Mouse (Mus musculus): Measurements from ENCODE around the gene Ranbp3l. TPM values are rescaled to one million over a fixed set of nuclear protein-coding genes. Genes with fewer than 3 reads are reported as not detected.

Ranbp3l gene
- total RNA-seq, 2 experiments from 2014 or later, result not detected

DNA sequence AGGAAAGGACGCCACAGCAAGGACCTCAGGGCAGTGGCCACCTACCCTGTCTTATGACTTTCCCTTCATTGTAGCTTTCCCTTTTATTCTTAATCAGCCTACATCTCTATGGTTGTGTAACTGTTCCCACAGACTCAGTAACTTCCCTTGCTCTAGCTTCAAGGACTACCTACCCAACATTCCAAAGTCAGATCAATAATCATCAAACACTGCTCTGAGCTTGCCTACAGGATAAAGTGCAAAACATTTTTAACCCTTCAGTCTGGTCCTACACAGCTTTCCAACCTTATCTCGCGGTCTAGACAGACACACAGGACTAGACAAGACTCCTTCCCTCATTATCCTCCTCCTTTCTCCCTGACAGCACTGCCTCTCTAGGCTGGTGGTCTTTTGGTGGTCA, 102.6 kb downstream of the Ranbp3l start:
- ATAC-seq (ENCODE audit: poor library complexity, severe bottlenecking), result peak; percentile 8; the same call in 1 of the 2 replicates

DNA sequence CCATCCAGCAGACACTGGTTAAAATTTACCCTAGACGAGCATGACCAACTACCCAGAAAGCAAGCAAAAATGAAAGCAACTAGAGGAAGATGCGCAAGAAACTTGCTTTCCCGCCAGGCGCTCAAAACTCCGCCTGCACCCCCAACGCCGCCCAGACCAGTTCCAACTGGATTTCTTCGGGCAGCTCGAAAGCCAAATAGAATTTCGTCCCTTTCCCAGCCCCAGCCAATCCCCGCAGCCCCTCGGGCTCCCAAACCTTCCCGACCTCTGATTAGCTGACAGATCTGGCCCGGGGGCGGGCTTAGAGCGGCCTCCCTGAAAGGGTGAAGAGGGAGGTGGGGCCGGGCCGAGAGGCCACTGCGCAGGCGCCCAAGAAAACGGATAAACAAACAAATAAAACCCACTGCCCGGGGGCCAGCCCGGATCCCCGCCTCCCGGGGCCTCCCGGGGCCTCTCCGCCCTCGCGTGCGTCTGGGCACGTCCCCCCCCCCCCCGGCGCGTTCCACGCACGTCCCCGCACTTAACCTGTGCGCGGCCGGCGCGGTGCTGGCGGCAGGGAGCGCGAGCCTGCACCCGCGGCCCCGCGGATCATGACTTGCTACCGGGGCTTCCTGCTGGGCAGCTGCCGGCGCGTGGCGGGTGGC, 103.3 kb downstream of the Ranbp3l start, which contains the start of gene Nadk2:
TSS of gene Nadk2 (plus strand) at position 349 of the 644 bp plus-strand sequence.
- ATAC-seq (ENCODE audit: poor library complexity, severe bottlenecking), result peak; percentile 86

DNA sequence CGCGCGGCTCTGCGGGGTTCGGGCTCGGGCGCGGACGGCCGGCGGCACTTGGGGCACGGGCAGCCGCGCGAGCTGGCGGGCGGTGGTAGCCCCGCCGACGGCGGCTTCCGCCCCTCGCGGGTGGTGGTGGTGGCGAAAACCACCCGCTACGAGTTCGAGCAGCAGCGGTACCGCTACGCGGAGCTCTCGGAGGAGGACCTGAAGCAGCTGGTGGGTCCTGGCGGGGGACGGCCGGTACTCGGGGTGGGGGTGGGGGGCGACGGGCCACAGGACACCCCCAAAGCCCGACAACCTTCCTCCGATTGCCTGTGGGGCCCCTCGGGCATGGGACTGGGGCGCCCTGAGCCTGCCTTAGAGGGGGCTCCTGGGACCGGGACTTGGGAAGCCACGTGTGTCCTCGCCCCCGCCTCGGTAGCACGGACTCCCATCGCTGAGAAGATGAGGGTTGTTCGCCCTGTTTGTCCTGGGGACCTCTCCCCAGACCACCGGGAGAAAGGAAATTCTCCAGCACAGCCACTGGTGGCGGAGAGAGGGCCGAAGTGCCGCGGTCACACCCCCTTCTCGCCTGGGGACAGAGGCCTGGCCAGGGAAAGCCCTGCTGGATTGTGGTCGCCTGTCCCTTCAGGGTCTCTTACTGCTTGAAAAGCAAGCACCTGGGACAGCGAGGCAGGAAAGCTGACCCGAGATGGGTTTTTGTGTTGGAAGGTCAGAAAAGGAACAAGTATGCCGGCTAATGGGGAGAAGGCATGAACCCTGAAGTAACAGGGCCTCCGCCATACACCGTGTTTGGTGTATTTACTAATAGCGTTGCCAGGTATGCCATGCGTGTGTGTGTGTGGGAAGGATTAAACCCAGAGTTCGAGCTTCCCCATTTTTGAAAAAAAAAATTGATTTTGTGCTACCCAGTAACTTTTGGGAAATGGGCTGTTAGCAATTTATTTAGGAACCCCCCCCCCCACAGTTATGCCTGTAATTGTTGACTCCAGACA, 104.1 kb downstream of the Ranbp3l start:
- ATAC-seq (ENCODE audit: poor library complexity, severe bottlenecking), result peak; percentile 11

DNA sequence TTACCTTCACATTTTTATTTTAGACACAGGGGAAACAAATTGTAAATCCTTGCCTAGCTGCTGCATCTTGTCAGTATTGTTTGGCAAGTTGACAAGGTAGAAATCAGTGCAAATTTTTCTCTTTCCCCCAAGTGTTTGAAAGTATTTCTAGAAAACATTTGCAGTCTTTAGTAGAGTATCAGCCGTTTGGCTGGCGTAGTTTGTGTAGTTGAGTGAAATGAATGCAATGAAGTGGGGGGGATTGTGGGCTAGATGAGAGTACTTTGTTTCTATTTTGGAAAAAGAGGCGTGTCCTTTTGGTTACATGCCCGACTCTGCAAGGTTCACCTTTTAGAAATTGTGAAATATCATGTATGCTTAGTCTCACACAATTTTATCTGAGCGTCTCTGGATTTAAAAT, 104.9 kb downstream of the Ranbp3l start:
- ATAC-seq (ENCODE audit: poor library complexity, severe bottlenecking), result no peak

DNA sequence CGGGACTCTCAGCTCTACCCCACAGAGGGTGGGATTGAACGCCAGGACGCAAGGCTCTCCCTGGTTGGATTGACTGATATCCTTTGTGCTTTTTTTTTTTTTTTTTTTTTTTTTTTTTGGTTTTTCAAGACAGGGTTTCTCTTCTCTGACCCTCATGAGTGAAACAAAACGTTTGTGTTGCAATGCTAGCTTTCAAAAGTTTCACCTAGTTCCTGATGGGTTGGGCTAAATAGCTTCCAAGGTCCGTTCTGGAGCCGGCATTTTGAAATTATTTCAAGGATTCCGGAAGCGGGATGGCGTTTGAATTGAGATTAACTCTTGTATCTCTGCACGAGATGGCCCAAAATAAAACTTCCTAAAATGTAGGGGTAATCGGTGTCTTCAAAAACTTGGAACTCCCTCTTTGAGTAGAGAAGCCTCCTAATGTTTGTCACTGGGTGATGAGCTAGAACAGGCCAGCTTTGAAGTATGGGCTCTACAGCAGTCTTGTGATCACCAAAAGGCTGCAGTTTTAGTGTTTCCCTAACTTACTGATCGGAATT, 105.4 kb downstream of the Ranbp3l start:
- no peak for ATAC-seq (ENCODE audit: poor library complexity, severe bottlenecking)

DNA sequence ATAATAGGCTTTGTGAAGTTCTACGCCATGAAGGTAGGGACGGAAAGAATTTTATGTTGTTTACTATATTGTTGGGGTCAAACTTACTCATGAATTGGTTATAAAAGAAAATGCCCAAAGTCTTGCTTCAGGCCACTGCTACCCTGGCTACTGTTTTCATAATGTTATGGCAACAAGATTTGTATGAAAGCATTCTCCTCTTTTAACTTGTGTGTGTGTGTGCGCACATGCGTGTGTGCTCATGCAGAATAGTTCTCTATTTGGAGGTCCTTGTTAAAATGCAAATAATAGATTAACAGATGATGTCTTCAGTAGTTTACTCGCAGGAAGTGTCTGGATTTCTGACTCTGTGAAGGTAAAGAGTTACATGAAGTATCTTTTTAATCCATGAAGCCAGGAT, 105.9 kb downstream of the Ranbp3l start:
- no peak for ATAC-seq (ENCODE audit: poor library complexity, severe bottlenecking)

DNA sequence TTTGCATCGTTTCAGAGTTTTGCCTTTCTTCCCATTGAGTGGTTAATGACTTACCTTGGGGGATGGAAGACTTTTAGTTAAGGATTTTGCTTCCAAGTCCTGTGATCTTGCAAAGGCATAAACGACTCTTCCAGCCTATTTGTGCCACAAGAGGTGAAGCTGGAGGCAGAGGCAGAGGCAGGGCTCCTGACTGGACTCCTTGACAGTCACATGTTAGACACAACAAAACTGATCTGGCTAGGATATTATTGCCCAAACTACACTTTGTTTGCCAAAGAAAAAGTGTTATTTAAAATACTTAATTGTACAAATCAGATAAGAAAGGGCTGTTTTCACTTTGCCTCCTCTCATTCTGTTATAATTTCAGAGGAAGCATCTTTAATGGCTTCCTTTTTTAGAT, 106.4 kb downstream of the Ranbp3l start:
- no peak for ATAC-seq (ENCODE audit: poor library complexity, severe bottlenecking)

DNA sequence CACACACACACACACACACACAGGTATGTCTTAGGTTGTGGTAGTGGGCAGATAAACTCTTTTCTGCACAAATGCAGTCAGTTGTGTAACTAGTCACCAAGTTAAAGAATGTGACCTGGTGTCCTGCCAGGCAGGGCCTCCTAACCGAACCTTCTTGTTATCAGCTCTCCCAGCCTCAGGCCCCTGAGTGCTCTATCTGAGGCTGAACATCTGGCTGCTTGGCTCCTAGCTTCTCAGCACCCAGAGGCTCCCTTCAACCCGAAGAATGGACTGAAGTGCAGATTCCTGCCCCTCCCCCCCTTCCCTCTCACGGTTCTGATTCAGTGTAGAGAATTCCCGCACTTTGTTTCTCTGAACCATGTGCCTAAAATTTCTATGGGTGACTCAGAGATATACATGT, 106.9 kb downstream of the Ranbp3l start:
- ATAC-seq (ENCODE audit: poor library complexity, severe bottlenecking), result no peak

DNA sequence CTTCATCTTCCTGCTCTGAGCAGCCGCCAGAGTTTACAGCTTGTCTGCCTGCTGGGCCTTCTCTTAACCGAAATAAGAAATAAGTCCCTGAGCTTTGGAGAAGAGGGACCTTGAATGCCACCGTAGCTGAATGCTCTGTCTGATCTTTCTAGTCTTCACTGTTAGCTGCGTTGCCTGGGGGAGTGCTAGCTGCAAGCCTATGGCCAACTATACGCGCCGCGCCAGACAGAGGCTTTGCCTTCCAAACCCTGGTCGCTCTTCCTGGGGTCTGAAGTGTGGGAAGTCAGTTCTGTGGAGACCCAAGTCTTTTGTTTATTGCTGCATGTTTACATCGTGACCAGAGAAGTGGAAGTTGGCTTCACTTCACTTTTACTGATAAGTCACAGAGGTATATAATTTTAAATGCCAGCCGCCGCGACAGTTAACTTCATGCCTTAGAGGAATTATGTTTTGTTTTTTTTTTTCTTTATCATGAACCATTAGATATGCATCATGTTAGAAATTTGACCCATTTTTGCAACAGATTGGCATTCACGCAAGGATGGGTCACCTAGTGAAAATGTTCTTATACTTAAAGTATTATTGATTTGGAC, 108.0 kb downstream of the Ranbp3l start:
- ATAC-seq (ENCODE audit: poor library complexity, severe bottlenecking), result no peak

DNA sequence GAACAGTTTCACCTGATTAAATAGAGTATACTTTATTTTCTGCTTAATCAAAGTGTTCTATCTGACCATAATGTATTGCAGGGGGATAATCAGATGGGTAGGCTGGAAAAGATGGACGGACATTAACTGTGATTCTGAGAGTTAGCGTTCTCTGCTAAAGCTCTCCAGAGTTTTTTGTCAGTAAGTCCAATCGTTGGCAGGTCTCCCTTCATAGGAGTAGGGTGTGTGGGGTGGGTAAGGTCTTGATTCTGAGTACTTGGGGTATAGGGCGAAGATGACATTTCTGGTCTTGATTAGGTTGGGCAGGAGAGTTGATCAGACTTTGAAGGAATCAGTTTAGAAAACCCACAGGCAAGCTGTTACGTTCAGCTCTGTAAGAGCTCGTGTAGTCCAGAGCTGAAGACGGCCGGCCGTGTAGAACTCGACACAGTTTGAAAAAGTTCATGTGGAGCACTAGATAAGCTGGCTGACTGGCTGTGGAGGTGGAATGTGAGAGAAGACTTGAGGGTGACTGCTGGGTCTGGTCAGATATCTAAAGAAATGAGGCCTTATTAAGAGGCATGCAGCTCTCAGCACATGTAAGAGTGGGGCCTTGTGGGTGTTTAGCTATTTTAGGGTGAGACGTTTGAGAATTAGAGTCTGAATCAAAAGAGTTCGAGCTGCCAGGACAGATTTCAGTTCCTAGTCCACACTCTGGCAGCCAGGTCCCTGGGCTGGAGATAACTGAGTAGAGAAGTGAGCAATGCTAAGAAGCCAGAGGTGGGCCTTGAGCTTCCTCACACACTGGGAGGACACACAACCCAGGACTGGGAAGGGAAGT, 110.9 kb downstream of the Ranbp3l start:
- ATAC-seq (ENCODE audit: poor library complexity, severe bottlenecking), result peak; percentile 55

DNA sequence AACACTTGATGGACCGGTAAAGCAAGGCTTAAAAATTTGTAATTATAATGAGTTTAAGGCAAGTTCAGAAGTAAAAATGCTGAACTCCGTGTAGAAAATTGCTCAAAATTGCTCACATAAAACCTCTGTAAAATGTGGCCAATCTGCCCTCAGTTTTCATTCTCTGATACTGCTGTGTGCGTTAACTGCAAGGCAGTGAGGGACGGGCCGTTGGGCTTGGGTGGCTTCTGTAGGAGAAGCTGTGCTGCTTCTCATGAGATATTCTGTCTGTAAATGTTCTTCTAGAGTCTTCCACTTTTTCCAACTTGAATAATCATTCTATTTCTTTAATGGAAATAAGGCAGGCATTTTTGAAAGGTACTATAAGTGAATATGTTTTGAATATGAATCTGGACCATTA, 111.9 kb downstream of the Ranbp3l start:
- ATAC-seq (ENCODE audit: poor library complexity, severe bottlenecking), result no peak

DNA sequence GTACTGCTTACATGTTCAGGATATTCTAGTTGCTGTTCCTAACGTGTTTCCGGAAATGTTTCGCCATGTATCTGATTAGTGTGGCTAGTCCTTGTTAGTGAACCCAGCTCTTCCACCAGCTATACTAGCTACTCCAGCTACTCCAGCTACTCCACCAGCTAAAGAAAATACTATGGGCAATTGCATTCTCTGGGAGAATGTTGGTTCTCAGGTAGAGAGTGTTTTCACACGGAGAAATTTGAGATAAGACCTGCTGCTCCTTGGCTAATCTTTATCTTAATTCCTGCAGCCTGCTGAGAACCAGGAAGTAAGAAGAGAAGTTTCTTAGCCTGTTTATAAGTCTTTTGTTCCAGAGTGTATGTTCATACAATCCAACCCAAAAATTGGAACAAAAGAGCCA, 112.5 kb downstream of the Ranbp3l start:
- ATAC-seq (ENCODE audit: poor library complexity, severe bottlenecking), result 0 out of 2 replicates have a peak, but pooled peaks have one; percentile 34

DNA sequence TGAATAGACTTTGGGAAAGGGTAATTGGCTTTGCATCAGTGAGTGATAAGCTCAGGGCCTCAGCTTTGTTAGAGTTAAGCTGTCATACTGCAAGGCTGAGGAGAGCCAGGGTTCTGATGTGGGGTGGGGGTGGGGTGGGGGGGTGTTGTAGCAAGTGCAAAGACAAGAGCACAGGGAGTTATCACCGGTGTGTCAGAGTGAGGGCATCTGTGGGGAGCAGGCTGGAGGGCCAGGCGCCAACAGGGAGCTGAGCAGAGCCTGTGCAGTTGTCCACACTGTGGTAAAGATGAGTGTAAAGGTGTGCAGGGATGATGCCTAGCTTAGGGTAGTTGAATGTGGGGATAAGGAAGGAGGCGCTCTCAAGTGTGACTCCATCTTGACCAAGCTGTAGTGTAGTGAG, 113.5 kb downstream of the Ranbp3l start:
- no peak for ATAC-seq (ENCODE audit: poor library complexity, severe bottlenecking)

DNA sequence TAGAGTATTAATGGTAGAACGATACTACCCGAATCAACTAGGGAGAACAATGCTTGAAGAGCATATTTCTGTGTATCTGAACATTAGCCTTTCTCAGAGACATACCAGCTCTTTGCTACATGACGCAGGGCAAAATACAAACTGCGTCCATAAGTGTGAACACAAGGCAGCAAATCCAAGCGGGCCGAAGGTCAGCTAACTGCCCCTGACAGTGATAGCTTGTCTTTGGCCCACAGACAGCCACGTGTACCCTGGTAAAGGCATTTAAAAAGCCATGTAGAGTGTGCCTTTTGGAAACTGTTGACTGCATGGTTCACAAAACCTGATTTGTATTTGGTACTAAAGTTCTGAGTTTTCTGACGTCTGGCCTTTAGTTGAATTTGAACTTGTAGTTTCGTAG, 115.0 kb downstream of the Ranbp3l start:
- ATAC-seq (ENCODE audit: poor library complexity, severe bottlenecking), result no peak

DNA sequence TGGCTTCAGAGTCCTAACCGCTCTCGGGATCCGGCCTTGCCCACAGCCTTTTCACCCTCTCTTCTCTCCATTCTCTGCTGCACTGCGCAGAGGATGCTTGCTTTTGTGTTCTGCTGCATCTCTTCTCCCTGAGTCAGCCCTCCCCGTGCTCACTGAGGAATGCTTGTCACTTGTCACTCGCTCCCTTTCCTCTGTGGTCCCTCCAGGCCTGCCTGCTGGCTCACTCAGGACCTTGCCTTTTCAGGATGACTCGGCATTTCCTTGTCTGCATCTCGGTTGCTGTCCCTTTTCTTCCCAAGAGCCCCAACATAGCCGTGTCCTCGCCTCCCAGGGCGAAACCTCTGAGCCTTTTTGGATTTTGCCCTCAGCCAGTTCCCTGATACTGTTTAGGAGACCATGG, 119.1 kb downstream of the Ranbp3l start:
- ATAC-seq (ENCODE audit: poor library complexity, severe bottlenecking), result no peak

DNA sequence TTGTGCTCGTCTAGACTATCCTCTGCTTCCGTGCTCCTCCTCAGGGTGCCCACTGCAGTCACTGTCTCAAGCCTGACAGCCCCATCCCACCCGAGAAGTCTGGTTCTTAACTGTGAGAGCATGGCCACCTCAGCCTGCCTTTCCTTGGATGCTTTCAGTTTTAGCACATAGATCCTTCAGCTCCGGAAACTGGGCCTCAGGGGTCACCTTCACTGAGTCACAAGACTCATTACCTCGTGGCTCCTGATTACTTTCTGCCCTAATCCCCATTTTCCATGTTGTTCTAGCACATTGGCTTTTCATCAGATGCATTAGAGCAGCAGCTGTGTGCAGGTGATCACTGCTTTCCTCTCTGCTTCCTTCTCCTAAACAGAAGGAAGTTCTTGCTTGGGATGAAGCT, 119.7 kb downstream of the Ranbp3l start:
- ATAC-seq (ENCODE audit: poor library complexity, severe bottlenecking), result no peak

DNA sequence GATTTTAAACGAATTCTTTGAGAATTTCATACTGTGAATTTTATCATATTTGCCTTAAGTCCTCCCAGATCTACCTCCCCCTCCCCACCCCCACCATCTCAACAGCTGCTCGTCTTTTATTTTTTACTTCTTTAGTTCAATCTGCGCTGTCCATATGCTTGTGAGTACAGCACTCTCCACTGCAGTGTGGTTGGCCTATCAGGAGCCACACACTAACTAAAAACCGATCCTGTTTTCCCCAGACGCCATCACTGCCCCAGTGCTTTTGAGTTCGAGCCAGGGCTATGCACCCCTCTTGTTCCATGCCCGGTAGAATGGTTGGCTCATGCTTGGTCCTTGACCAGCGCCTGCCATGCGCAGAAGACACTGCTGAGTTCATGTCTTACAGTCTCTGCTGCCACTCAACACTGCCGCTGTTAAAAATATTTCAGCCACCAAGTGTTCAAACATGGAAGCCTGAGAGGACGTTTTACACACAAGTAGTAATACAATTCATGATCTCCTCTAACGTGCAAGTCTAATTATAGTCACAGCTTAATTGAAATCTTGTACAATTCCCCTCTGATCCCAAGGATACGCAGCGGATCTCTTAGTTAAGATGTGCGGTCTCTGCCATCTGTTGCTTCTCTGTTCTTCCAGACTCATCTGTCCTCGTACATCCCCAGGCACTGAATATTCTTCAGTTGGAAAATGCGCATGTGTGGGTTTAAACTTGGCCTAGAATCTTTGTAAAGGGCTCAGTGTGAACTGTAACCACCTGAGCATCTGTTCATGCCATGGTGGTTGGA, 120.3 kb downstream of the Ranbp3l start:
- ATAC-seq (ENCODE audit: poor library complexity, severe bottlenecking), result no peak

DNA sequence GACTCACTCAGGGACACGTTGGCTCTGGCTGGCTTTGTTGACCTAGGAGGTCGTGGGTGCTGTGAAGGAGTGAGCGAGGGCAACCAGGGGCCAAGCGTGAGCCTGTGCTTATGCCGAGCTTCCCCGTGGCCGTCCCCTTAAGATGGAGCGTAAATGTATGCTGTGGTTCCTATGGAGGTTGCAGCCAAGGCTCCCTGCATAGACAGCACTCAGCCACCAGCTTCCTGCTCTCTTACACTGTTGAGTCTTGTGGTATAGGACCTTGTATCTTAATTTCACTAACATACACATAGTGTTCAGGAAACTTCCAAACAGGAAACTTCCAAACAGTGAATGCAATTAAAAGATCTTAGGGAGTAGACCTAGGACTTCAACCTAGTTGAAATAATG, 120.9 kb downstream of the Ranbp3l start:
- ATAC-seq (ENCODE audit: poor library complexity, severe bottlenecking), result no peak

DNA sequence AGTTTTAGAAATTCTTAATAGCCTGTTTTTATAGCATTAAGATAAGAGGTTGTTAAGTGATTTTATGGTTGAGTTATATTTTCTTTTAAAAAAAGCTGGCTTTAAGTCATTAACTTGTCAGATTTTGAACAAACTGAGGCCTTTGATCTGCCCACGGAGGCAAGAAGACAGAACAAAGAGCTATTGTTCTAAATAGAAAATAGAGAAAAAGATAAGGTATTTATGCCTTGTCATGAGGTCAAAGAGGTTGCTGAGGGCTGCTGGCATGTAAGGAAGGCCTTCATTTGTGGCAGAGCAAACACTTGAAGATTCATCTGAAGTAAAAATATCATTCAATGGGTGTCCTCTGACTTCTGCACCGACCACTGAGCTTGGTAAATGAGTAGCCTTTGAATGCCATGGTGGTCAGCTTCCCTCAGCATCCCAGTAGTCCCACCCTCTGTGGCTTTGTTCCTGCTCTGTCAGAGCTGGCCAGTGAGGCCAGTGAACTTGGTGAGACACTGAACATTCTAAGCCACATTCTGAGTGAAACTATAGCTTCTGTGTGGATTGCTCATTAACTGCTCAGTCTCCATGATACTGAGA, 121.5 kb downstream of the Ranbp3l start:
- ATAC-seq (ENCODE audit: poor library complexity, severe bottlenecking), result no peak
